Comparison of ENCODE assay signal across 15 mouse cellular contexts in the genomic region with DNA sequence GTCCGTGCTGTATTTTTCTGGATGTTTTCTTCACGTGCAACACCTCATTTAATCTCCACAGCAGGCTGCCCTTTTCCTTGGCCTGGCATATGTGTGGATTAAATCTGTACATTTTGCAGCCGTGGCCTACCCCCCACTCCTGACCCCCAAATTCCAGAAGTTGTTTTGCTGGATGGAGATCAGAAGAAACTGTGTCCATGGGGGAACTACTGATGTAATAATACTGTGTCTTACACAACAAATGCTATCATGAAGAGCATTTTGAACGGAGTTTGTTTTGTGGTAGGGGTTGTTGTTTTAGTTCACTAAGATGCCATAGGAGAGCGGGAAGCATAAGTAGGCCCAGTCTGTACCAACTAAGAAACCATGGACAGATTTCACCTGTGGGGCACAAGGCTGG.
DNase-seq lines count a peak whose midpoint lies in the region; ATAC-seq and TF ChIP-seq lines count a peak whose summit lies in the region.
"Had no signal": no experiment of that assay in that cellular context is flagged by ENCODE, and none has a peak within 500 bp of the region (broad histone marks: within the 10 kb centered on the region; RNA-seq: fewer than 3 reads in every experiment).

No protein-coding gene starts in this region.

- H3K4me2 ChIP-seq in lung, embryonic 15.5 days: no peak overlapping the region
- no peak overlapping the region for H3K4me2 ChIP-seq in lung, postnatal 0 days (replicated peaks; ENCODE audit: low read depth, low read length)
- H3K4me2 ChIP-seq: embryonic facial prominence, embryonic 12.5 days; forebrain, embryonic 13.5 days; forebrain, embryonic 15.5 days had no signal

- TF ChIP-seq EP300 in lung, postnatal 0 days (IDR thresholded peaks at IDR 0.05): peak; percentile 27; the same call in 1 of the 2 replicates

- H3K9me3 ChIP-seq in lung, embryonic 15.5 days: no peaks in the 10 kb centered on the region
- H3K9me3 ChIP-seq in lung, postnatal 0 days (ENCODE audit: low read length): no peaks in the 10 kb centered on the region
- H3K9me3 ChIP-seq: embryonic facial prominence, embryonic 10.5 days; embryonic facial prominence, embryonic 12.5 days; forebrain, embryonic 13.5 days; forebrain, embryonic 15.5 days had no signal

- 0 out of 2 replicates have a peak, but pooled peaks have one; percentile 37 for ATAC-seq in lung, embryonic 15.5 days (ENCODE audit: borderline replicate concordance, extremely low read depth, low FRiP score, low TSS enrichment)
- peak; percentile 10; the same call in 1 of the 2 replicates for ATAC-seq in lung, postnatal 0 days
- ATAC-seq: forebrain, embryonic 13.5 days; forebrain, embryonic 15.5 days had no signal

- H3K9ac ChIP-seq in lung, embryonic 15.5 days: no peak overlapping the region
- H3K9ac ChIP-seq in lung, postnatal 0 days (replicated peaks; ENCODE audit: low read depth): no peak overlapping the region
- H3K9ac ChIP-seq: embryonic facial prominence, embryonic 12.5 days; forebrain, embryonic 13.5 days; forebrain, embryonic 15.5 days had no signal

- no peak for TF ChIP-seq CTCF in lung, postnatal 0 days (IDR thresholded peaks at IDR 0.05)

- H3K4me3 ChIP-seq in lung, embryonic 15.5 days: no peak overlapping the region
- no peak overlapping the region for H3K4me3 ChIP-seq in lung, postnatal 0 days (ENCODE audit: low read depth, low read length)
- no peak overlapping the region for H3K4me3 ChIP-seq in brown adipose tissue, adult 24 weeks (ENCODE audit: insufficient read depth, low read depth, low read length)
- H3K4me3 ChIP-seq: embryonic facial prominence, embryonic 10.5 days; embryonic facial prominence, embryonic 12.5 days; forebrain, embryonic 13.5 days; forebrain, embryonic 15.5 days had no signal

- no peaks in the 10 kb centered on the region for H3K36me3 ChIP-seq in lung, embryonic 15.5 days
- no peaks in the 10 kb centered on the region for H3K36me3 ChIP-seq in lung, postnatal 0 days (ENCODE audit: insufficient read depth, low read length)
- H3K36me3 ChIP-seq: embryonic facial prominence, embryonic 12.5 days; forebrain, embryonic 15.5 days had no signal

- no peak for DNase-seq in lung, postnatal 10 days
- DNase-seq in lung, postnatal 0 days (ENCODE audit: low spot score): peak; percentile 64
- DNase-seq in lung, postnatal 14 days: no peak
- DNase-seq in heart, adult 8-10 months (ENCODE audit: low spot score): no peak
- DNase-seq: adrenal gland, adult 2 months; adrenal gland, postnatal 10 days; adrenal gland, postnatal 25 days; cerebellum, adult 11-12 months; cerebellum, adult 9-10 months had no signal

- H3K27me3 ChIP-seq in lung, embryonic 15.5 days: no peaks in the 10 kb centered on the region
- no peaks in the 10 kb centered on the region for H3K27me3 ChIP-seq in lung, postnatal 0 days (replicated peaks; ENCODE audit: insufficient read depth, low read length)
- H3K27me3 ChIP-seq: embryonic facial prominence, embryonic 12.5 days; forebrain, embryonic 13.5 days; forebrain, embryonic 15.5 days had no signal

- 46% methylated on average over 5 of the region's 5 CpGs for WGBS in lung, embryonic 15.5 days
- 59% methylated on average over 5 of the region's 5 CpGs for WGBS in lung, postnatal 0 days

- peaks cover 46% of the 10 kb centered on the region for H3K4me1 ChIP-seq in lung, embryonic 15.5 days
- peaks cover 5% of the 10 kb centered on the region; the same call in 1 of the 2 replicates for H3K4me1 ChIP-seq in lung, postnatal 0 days (ENCODE audit: insufficient read depth, low read depth, low read length)
- peaks cover 17% of the 10 kb centered on the region for H3K4me1 ChIP-seq in brown adipose tissue, adult 24 weeks (ENCODE audit: control insufficient read depth, insufficient read depth, insufficient read length, low read length)

- H3K27ac ChIP-seq in lung, embryonic 15.5 days: peak overlapping the region; percentile 44
- H3K27ac ChIP-seq in lung, postnatal 0 days (ENCODE audit: low read length): peak overlapping the region; percentile 70; the same call in 1 of the 2 replicates
- 0 out of 2 replicates have a peak overlapping the region, but pooled peaks have one; percentile 34 for H3K27ac ChIP-seq in brown adipose tissue, adult 24 weeks (replicated peaks; ENCODE audit: low read depth, low read length)
- H3K27ac ChIP-seq: embryonic facial prominence, embryonic 10.5 days; embryonic facial prominence, embryonic 12.5 days; forebrain, embryonic 13.5 days; forebrain, embryonic 15.5 days had no signal
